Mouse (Mus musculus): ENCODE data around the gene Wnk2.

- no peak for TF ChIP-seq CTCF (IDR thresholded peaks at IDR 0.05; ENCODE audit: low read depth, low read length)
- no peak for TF ChIP-seq POLR2A (IDR thresholded peaks at IDR 0.05; ENCODE audit: borderline replicate concordance, low read depth, low read length)
These were observed 33.7 kb downstream of the Wnk2 start for GRCm38 (mm10) chr13:49114116-49114515.

Measured in bone marrow macrophage, adult 2 months (primary cell).